Mouse (Mus musculus): ENCODE results near the gene Zfand3.

The Zfand3 gene

DNA sequence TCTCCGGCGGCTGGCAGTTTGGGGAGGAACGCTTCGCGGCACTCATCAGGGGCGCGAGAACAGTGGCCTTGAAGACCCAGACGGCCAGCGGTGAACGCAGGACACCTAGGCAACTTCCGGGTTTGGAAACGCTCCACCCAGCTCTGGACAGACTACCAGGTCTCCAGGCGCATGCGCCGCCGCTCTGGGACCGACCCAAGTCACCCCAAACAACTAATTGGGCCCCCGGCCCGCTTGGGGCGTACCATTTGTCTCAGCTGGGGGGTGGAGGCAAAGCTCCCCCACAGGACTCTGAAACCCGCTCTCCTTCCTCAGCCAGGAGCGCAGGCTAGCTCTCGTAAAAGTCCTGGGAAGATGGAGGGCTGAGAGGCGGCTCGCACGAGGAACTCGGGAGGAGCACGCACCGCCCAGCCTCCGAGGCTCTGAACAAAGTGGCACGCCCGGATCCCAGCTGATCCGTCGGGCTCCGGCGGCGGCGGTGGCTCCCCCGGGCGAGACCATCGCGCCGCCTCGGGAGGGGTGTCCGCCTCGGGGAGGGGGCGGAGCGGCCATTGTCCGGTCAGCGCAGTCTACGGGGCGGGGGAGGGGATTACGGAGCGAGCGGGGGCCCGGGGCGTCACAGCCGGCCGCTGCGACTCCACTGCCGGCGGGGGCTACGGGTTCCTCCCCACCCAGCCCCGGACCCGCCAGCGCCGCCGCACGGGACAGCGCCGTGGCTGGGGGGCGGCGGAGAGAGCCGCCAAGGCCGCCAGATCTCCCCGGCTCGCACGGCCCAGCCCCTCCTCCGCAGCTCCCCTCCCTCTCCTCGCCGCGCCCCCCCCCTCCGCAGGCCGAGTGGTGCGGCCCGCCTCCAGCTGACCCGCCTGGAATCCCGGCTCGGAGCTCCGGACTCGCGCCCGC lies at the start of gene Zfand3:
Gene Zfand3, plus strand, starts transcription at position 531 of the 900 bp plus-strand sequence.
- ChIA-PET CTCF (interaction anchor here (0.6 to 2.1 kb wide), 7 partner anchors 28 to 1410 kb away, joined by 3 to 7 read pairs (median 4); no protein-coding TSS in a partner anchor), POLR2A (interaction anchor here (0.6 to 2.4 kb wide), 44 partner anchors 8 to 980 kb away, joined by 3 to 17 read pairs (median 4); no protein-coding TSS in a partner anchor)

- POLR2A ChIA-PET = interaction anchor here in 3 of 4 experiments (0.6 kb wide), 3 partner anchors 54 to 879 kb away, joined by 3 to 4 read pairs (median 3); no protein-coding TSS in a partner anchor
- CTCF ChIA-PET = no interaction called here
Observed at GRCm38 (mm10) chr17:29955880-29956279, 48.7 kb upstream of the Zfand3 start.

GRCm38 (mm10) chr17:29963730-29964259 lies 40.7 kb upstream of the Zfand3 start:
- CTCF ChIA-PET = interaction anchor here in 3 of 4 experiments (1.1 to 1.7 kb wide), 8 partner anchors 10 to 201 kb away, joined by 3 to 7 read pairs (median 4); no protein-coding TSS in a partner anchor
- POLR2A ChIA-PET = interaction anchor here (0.5 to 2.7 kb wide), 15 partner anchors 8 to 149 kb away, joined by 3 to 15 read pairs (median 5); no protein-coding TSS in a partner anchor

DNA sequence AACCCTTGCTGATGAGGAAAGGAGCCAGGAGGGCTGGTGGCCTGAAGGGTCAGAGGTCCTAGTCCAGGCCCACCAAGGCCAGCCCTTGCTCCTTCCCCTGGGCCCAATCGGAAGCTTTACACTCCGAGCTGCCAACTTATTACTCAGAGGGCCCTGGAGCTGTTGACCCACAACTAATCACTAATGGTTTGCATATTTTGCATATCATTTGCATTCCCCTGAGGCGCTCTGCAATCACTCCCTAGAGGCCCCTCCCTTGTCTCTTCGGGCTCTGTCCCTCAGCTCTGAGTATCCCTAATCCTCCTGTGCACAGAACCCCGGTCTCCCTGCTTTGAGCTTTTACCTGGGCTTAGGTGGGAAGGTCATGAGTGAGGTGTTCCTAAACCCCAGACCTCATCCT lies 39.0 kb upstream of the Zfand3 start:
- POLR2A ChIA-PET = interaction anchor here in 3 of 4 experiments (0.6 to 2.6 kb wide), 15 partner anchors 9 to 716 kb away, joined by 3 to 15 read pairs (median 3); partner anchors contain the start of gene Zfand3 (in 1 of the 3)
- CTCF ChIA-PET = interaction anchor here (0.6 to 1.5 kb wide), 8 partner anchors 9 to 436 kb away, joined by 3 to 13 read pairs (median 4); no protein-coding TSS in a partner anchor

DNA sequence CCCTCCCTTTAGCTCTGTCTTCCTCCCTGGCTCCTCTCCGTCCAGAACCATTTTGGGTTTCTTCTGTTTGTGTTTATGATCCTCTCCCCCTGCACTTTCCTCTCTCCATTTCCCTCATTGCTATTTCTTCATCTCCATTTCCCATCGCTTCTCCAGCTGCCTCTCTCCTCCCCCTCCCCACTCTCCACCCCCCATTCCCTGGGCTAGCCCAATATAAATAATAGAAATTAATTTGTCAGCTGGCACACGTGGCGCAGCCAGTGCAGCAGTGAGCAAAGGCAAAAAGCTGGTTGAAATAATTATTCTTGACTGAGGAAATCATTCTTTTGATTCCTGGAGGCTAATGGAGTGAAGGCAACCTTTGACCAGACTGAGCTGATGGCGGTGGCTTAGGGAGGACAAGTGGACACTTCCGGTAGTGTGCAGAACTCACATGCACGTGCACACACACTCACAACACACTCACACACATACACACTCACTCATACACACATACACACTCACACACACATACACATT lies 34.4 kb upstream of the Zfand3 start, which contains the start of gene Mdga1:
Gene Mdga1, minus strand, starts transcription at position 51 of the 519 bp plus-strand sequence.
- ChIA-PET CTCF (interaction anchor here in 3 of 4 experiments (0.6 to 1.2 kb wide), 5 partner anchors 18 to 208 kb away, joined by 3 read pairs; no protein-coding TSS in a partner anchor), POLR2A (interaction anchor here (0.6 to 2.4 kb wide), 5 partner anchors 11 to 345 kb away, joined by 3 to 10 read pairs (median 3); no protein-coding TSS in a partner anchor)

- POLR2A ChIA-PET = interaction anchor here in 2 of 4 experiments (0.5 to 2.6 kb wide), 7 partner anchors 8 to 688 kb away, joined by 3 to 8 read pairs (median 4); no protein-coding TSS in a partner anchor
- CTCF ChIA-PET = interaction anchor here (0.6 to 1.2 kb wide), 9 partner anchors 41 to 1070 kb away, joined by 3 to 4 read pairs (median 3); no protein-coding TSS in a partner anchor
Observed at GRCm38 (mm10) chr17:29971761-29972432, 32.6 kb upstream of the Zfand3 start.

- CTCF ChIA-PET = no interaction called here
- POLR2A ChIA-PET = interaction anchor here in 2 of 4 experiments (1.9 to 2.6 kb wide), 3 partner anchors 8 to 38 kb away, joined by 5 to 8 read pairs (median 5); no protein-coding TSS in a partner anchor
Observed at GRCm38 (mm10) chr17:29973226-29973625, 31.3 kb upstream of the Zfand3 start.

DNA sequence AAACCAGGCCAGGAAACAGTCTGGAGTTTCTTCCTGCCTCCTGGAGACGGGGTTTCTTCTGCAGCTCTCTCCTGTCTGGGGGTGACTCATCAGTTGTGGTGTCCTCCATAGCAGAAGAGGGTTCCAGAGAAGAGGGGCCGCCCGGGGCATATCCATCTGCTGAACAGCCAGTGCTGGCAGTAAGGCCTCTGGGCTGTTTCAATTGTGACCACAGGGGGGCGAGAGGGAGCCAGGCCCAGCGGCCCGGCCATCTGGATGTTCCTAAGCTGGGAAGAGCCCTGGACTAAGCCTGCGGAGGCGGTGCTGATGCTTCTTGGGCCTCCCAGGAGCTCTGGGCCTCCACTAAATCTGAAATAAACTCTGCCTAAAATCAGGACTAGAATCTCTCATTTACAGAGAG lies 28.8 kb upstream of the Zfand3 start:
- POLR2A ChIA-PET = interaction anchor here (0.6 to 2.9 kb wide), 18 partner anchors 10 to 247 kb away, joined by 3 to 17 read pairs (median 4); partner anchors contain the start of gene Zfand3 (in 2 of the 4)
- CTCF ChIA-PET = interaction anchor here (0.6 to 2.1 kb wide), 29 partner anchors 10 to 403 kb away, joined by 3 to 13 read pairs (median 4); partner anchors contain the start of gene Zfand3 (in 2 of the 4)

GRCm38 (mm10) chr17:29979020-29979419 lies 25.5 kb upstream of the Zfand3 start:
- ChIA-PET POLR2A (interaction anchor here in 2 of 4 experiments (0.6 to 1.2 kb wide), 4 partner anchors 10 to 85 kb away, joined by 3 to 7 read pairs (median 4); partner anchors contain the start of gene Zfand3 (in 1 of the 2)), CTCF (interaction anchor here in 1 of 4 experiments (1.6 kb wide), 1 partner anchor 15 kb away, joined by 3 read pairs; no protein-coding TSS in a partner anchor)

DNA sequence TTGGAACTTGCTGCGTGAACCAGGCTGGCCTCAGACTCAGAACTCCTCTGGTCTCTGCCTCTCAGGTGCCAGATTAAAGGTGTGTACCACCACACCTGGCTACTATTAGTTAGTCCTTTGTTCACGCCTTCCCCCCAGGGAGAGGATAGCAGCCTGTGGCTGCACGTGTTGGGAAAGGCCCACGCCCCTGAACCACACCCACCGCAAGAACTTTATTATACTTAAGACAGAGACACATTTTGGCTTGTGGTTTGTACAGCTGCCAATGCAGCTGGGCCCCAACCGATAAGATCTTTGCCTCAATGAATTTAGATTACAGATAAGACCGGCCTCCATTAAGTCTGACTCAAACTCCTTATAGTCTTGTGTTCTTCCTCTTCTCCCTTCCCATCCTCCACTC lies 24.7 kb upstream of the Zfand3 start:
- CTCF ChIA-PET = interaction anchor here in 2 of 4 experiments (0.5 to 0.6 kb wide), 6 partner anchors 23 to 1332 kb away, joined by 3 to 7 read pairs (median 4); no protein-coding TSS in a partner anchor
- POLR2A ChIA-PET = interaction anchor here in 3 of 4 experiments (0.5 to 3.4 kb wide), 10 partner anchors 9 to 476 kb away, joined by 3 to 15 read pairs (median 4); partner anchors contain the start of gene Zfand3 (in 2 of the 3)

DNA sequence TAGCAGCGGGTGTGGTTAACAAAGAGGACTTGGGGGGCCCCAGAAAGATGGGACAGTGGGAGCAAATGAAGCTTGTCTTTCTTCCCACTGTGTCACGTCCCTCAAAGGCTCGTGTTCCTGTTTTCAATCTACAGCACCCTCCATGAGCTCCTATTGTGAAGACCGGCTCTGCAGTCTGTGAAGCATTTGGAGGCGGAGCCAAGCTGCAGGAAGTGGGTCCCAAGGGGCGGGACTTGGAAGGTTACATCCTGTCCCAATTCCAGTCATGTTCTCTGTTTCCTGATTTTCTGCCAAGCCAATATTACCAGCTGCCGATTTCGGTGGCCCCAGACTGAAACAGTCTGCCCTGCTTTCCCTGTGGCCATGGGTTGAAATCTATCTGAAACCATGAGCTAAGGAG lies 23.0 kb upstream of the Zfand3 start:
- ChIA-PET CTCF (interaction anchor here in 2 of 4 experiments (0.5 to 1.6 kb wide), 4 partner anchors 18 to 52 kb away, joined by 3 to 4 read pairs (median 4); no protein-coding TSS in a partner anchor), POLR2A (interaction anchor here (0.8 to 3.4 kb wide), 15 partner anchors 10 to 299 kb away, joined by 3 to 15 read pairs (median 6); partner anchors contain the start of genes Zfand3 (in 4 of the 4) and Mdga1 (in 1 of the 4))

DNA sequence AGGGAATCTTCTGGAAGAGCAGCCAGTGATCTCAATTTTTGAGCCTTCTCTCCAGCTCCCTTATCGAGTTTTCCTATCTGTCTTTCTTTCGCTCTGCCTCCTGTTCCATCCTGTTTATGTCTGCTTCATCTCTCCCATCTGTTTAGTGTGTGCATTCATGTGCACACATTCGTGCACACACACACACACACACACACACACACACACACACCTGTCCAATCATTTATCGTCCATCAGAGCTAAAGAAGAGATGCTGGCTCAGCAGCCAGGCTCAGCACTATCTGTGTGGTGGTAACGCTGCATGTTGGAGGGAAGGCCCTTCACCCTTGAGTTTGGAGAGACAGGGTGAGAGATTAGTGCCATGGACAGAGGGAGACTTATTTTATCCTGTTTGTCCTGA lies 21.3 kb upstream of the Zfand3 start:
- POLR2A ChIA-PET = interaction anchor here in 1 of 4 experiments (2.6 to 3.4 kb wide), 2 partner anchors 21 to 24 kb away, joined by 8 to 15 read pairs; partner anchors contain the start of gene Zfand3
- CTCF ChIA-PET = interaction anchor here in 1 of 4 experiments (0.8 kb wide), 1 partner anchor 52 kb away, joined by 3 read pairs; no protein-coding TSS in a partner anchor

- ChIA-PET POLR2A (no interaction called here), CTCF (interaction anchor here in 1 of 4 experiments (1.0 kb wide), 1 partner anchor 9 kb away, joined by 3 read pairs; no protein-coding TSS in a partner anchor)
Observed at GRCm38 (mm10) chr17:29984931-29985330, 19.6 kb upstream of the Zfand3 start.

DNA sequence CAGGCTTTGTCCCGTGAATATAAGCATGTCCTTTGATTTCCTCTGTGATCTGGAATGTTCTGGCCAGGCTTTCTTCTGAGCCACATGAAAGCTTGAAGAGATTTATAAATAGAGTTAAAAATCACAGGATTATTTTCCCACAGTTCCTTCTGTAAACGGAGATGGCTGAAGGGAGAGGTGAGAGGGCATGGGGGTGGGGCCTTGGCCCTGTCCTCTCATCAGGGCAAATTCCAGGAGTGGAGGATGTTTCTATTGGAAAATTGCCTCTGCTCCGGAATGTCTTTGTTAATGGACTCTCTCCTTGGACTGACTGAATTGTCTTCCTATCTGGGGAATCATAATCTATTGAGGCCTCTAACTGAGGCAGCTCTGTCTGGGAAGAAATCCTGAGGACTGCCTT lies 19.0 kb upstream of the Zfand3 start:
- POLR2A ChIA-PET = interaction anchor here in 1 of 4 experiments (0.7 kb wide), 1 partner anchor 58 kb away, joined by 4 read pairs; no protein-coding TSS in a partner anchor
- CTCF ChIA-PET = interaction anchor here in 1 of 4 experiments (1.0 kb wide), 1 partner anchor 10 kb away, joined by 3 read pairs; no protein-coding TSS in a partner anchor

DNA sequence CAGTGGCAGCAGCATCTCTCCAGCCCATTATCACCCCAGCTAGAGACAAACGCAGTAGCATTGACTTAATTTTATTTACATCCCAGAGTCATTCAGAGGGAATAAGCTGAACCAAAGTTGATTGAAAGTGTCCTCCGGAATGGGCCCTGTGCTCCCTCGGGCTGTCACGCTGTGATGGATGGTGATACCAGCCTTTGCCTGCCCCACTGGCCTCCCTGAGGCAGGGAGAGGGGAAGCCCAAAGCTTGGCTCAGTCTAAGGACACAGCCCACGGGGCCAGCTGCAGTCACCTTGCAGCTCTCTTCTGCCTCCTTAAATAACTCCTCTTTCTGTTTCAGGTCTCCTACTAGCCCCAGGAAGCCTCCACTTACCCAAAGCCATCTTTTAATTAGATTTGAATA lies 16.4 kb upstream of the Zfand3 start:
- CTCF ChIA-PET = interaction anchor here in 3 of 4 experiments (0.8 to 2.1 kb wide), 3 partner anchors 13 to 617 kb away, joined by 3 to 6 read pairs (median 4); no protein-coding TSS in a partner anchor

GRCm38 (mm10) chr17:29989653-29990052 lies 14.9 kb upstream of the Zfand3 start:
- ChIA-PET POLR2A (interaction anchor here (0.5 to 1.8 kb wide), 8 partner anchors 10 to 1079 kb away, joined by 3 to 7 read pairs (median 4); no protein-coding TSS in a partner anchor), CTCF (interaction anchor here in 3 of 4 experiments (0.6 to 2.1 kb wide), 6 partner anchors 14 to 1429 kb away, joined by 3 to 7 read pairs (median 5); no protein-coding TSS in a partner anchor)

More for the DNA sequence above, 16.4 kb upstream of the Zfand3 start:
- POLR2A ChIA-PET = interaction anchor here in 3 of 4 experiments (0.6 to 2.1 kb wide), 4 partner anchors 13 to 153 kb away, joined by 3 to 7 read pairs (median 6); partner anchors contain the start of gene Zfand3 (in 2 of the 3)
